Mouse (Mus musculus): Measurements from ENCODE around the gene Olfr406. TPM values are rescaled to one million over a fixed set of nuclear protein-coding genes. Genes with fewer than 3 reads are reported as not detected.

The Olfr406 gene
- polyA plus RNA-seq (2015; fragmentation: Nextera tagmentation; extraction: Ambion mirVana): not detected in 2 replicates

DNA sequence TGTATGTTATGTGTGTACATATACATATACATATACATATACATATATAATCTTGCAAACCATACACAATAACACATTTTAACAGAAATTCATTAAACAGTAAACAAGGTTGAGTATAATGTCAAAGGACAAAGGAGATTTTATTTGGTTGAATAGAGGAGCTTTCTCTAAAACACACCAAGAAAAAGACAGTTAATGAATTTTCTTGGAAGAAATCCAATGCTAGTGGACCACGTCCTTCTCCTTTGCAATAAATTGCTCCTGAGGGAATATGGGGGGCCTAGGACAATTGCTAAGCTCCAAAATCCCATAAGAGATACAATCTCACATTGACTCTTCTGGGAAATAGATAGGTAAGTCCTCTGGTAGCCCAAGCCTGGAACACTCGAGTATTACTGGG lies at the start of gene Olfr406:
Gene Olfr406 (plus strand): TSS at position 301 of the 400 bp plus-strand sequence.
- Histone ChIP-seq H3K36me3 (no peaks in the 10 kb centered on the region), H3K27ac (no peak within 1 kb of the TSS), H3K4me2 (replicated peaks) (no peak within 1 kb of the TSS), H3K4me1 (replicated peaks) (no peaks in the 10 kb centered on the region), H3K9me3 (no peaks in the 10 kb centered on the region), H3K9ac (no peak within 1 kb of the TSS), H3K27me3 (replicated peaks) (no peaks in the 10 kb centered on the region), H3K4me3 (replicated peaks) (no peak within 1 kb of the TSS)
- ATAC-seq: no peak
- WGBS: 64% methylated on average over 2 of the region's 2 CpGs

DNA sequence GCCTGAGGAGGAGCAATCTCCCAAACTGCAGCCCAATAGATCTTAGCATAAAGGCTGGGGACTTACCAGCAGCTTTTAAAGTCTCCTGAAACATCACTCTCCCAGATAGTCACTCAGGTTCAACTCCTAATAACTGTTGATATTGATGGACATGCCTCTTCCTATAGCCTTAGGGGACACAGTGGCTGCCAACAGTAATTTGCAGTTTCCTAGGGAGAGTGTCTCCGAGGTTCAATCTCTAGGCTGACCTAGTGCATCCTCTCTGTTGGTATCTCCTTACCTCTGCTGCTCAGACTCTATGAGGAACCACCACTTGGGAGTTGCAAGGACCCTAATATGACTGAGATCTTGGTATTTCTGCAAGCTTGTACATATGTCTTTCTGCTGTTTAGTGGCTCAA lies 48.3 kb upstream of the Olfr406 start, which contains the start of gene Olfr43:
Gene Olfr43 (minus strand): TSS at position 101 of the 400 bp plus-strand sequence.
- 50% methylated on average over 1 of the region's 1 CpGs for WGBS
- no peaks in the 10 kb centered on the region for H3K4me1 ChIP-seq (replicated peaks)
- no peaks in the 10 kb centered on the region for H3K9me3 ChIP-seq
- no peak within 1 kb of the TSS for H3K4me3 ChIP-seq (replicated peaks)
- H3K27ac ChIP-seq: no peak within 1 kb of the TSS
- no peaks in the 10 kb centered on the region for H3K27me3 ChIP-seq (replicated peaks)
- H3K36me3 ChIP-seq: no peaks in the 10 kb centered on the region
- ATAC-seq: no peak
- H3K4me2 ChIP-seq (replicated peaks): no peak within 1 kb of the TSS
- H3K9ac ChIP-seq: no peak within 1 kb of the TSS

DNA sequence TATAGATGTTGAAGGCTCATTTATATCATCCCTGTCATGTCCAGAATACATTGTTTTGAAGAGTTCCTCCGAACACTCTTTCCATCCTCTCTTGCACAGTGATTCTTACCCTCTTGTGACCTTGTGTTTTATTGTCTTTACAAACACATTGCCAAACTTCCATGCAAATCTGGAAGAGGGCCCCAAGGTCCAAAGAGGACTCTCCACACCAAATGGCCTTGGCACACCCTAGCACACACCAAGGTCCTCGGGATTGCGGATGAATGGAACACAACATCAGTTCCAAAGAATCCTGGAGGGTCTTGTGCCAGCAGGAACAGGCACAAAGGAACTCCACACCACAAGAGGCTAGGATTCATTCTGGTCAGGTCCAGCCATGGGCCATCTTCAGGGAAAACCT lies 18.4 kb upstream of the Olfr406 start:
- H3K4me3 ChIP-seq (replicated peaks): no peak overlapping the region
- no peak overlapping the region for H3K4me2 ChIP-seq (replicated peaks)
- no peaks in the 10 kb centered on the region for H3K9me3 ChIP-seq
- no peaks in the 10 kb centered on the region for H3K4me1 ChIP-seq (replicated peaks)
- H3K9ac ChIP-seq: no peak overlapping the region
- no peaks in the 10 kb centered on the region for H3K27me3 ChIP-seq (replicated peaks)
- no peaks in the 10 kb centered on the region for H3K36me3 ChIP-seq
- no peak overlapping the region for H3K27ac ChIP-seq
- ATAC-seq: no peak
- 88% methylated on average over 3 of the region's 3 CpGs for WGBS

DNA sequence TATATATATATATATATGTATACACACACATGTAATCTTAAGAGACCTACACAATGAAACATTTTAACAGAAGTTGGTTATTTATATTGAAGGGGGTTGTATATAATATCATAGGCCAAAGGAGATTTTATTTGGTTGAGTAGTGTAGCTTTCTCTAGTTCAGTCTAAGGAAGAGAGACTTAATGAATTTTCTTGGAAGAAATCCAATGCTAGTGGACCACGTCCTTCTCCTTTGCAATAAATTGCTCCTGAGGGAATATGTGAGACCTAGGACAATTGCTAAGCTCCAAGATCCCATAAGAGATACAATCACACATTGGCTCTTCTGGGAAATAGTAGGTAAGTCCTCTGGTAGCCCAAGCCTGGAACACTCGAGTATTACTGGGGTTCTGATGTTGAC lies 23.8 kb downstream of the Olfr406 start, which contains the start of gene Olfr59:
Gene Olfr59 (plus strand): TSS at position 301 of the 400 bp plus-strand sequence.
- Histone ChIP-seq H3K36me3 (no peaks in the 10 kb centered on the region), H3K9me3 (no peaks in the 10 kb centered on the region), H3K4me3 (replicated peaks) (no peak within 1 kb of the TSS), H3K4me2 (replicated peaks) (no peak within 1 kb of the TSS), H3K9ac (no peak within 1 kb of the TSS), H3K27ac (no peak within 1 kb of the TSS), H3K27me3 (replicated peaks) (no peaks in the 10 kb centered on the region), H3K4me1 (replicated peaks) (no peaks in the 10 kb centered on the region)
- 56% methylated on average over 2 of the region's 2 CpGs for WGBS
- ATAC-seq: no peak

DNA sequence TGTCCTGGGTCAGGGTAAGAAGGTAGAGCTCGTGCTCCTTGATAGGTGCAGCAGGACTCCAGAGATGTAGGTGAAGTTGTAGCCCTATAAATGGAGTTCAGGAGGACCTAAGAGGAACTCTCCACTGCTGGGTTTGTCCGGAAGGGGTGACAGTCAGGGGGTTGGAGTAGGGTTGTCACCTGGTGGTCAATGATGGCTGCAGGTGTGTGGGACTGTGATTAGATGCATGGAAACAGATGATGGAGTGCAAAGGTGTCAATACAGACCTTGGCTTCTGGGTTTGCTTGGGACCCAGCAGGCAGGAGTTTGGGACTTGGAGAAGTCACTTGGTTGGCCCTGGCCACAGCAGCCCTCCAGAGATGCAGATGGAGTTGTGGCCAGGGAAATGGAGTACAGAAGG lies 27.6 kb downstream of the Olfr406 start:
- H3K27ac ChIP-seq: no peak overlapping the region
- ATAC-seq: no peak
- H3K36me3 ChIP-seq: no peaks in the 10 kb centered on the region
- no peak overlapping the region for H3K4me2 ChIP-seq (replicated peaks)
- H3K9me3 ChIP-seq: no peaks in the 10 kb centered on the region
- no peak overlapping the region for H3K9ac ChIP-seq
- no peaks in the 10 kb centered on the region for H3K4me1 ChIP-seq (replicated peaks)
- H3K4me3 ChIP-seq (replicated peaks): no peak overlapping the region
- H3K27me3 ChIP-seq (replicated peaks): no peaks in the 10 kb centered on the region
- WGBS: 82% methylated on average over 2 of the region's 2 CpGs

Other genes with a start within 250 kb of the Olfr406 start
- gene Olfr139, start 203.3 kb upstream of the Olfr406 start, polyA plus RNA-seq (2015; fragmentation: Nextera tagmentation; extraction: Ambion mirVana): not detected in 2 replicates
- not detected in 2 replicates for gene Olfr399, start 203.2 kb upstream of the Olfr406 start, polyA plus RNA-seq (2015; fragmentation: Nextera tagmentation; extraction: Ambion mirVana)
- not detected in 2 replicates for gene Zfp616, start 189.9 kb upstream of the Olfr406 start, polyA plus RNA-seq (2015; fragmentation: Nextera tagmentation; extraction: Ambion mirVana)
- gene Olfr401, start 146.1 kb upstream of the Olfr406 start, polyA plus RNA-seq (2015; fragmentation: Nextera tagmentation; extraction: Ambion mirVana): not detected in 2 replicates
- not detected in 2 replicates for gene Olfr402, start 106.3 kb upstream of the Olfr406 start, polyA plus RNA-seq (2015; fragmentation: Nextera tagmentation; extraction: Ambion mirVana)
- not detected in 2 replicates for gene Olfr403, start 73.6 kb upstream of the Olfr406 start, polyA plus RNA-seq (2015; fragmentation: Nextera tagmentation; extraction: Ambion mirVana)
- not detected in 2 replicates for gene Olfr43, start 48.4 kb upstream of the Olfr406 start, polyA plus RNA-seq (2015; fragmentation: Nextera tagmentation; extraction: Ambion mirVana)
- not detected in 2 replicates for gene Olfr59, start 23.9 kb downstream of the Olfr406 start, polyA plus RNA-seq (2015; fragmentation: Nextera tagmentation; extraction: Ambion mirVana)
- gene Olfr410, start 78.2 kb downstream of the Olfr406 start, polyA plus RNA-seq (2015; fragmentation: Nextera tagmentation; extraction: Ambion mirVana): not detected in 2 replicates
- not detected in 2 replicates for gene Olfr411, start 92.8 kb downstream of the Olfr406 start, polyA plus RNA-seq (2015; fragmentation: Nextera tagmentation; extraction: Ambion mirVana)
- gene Olfr412, start 102.3 kb downstream of the Olfr406 start, polyA plus RNA-seq (2015; fragmentation: Nextera tagmentation; extraction: Ambion mirVana): not detected in 2 replicates

All from intestine, embryonic 15.5 days (tissue).